ENCODE assay signal across 9 mouse cellular contexts in genomic region chr13:55182173-55182894, GRCm38 (mm10). TPM values are rescaled to one million over a fixed set of nuclear protein-coding genes. Genes with fewer than 3 reads are reported as not detected.
A peak's percentile ranks its signal among the peaks of the same experiment; 100 is the strongest.
DNase-seq lines count a peak whose midpoint lies in the region; ATAC-seq and TF ChIP-seq lines count a peak whose summit lies in the region.
"Had no signal": no experiment of that assay in that cellular context is flagged by ENCODE, and none has a peak within 500 bp of the region (broad histone marks: within the 10 kb centered on the region; RNA-seq: fewer than 3 reads in every experiment).

No protein-coding gene starts in this region.

- peaks cover 12% of the 10 kb centered on the region for H3K4me1 ChIP-seq in forebrain, embryonic 10.5 days
- peaks cover 0 to 5% of the 10 kb centered on the region in 2 experiments; a peak in 1 of 4 replicates for H3K4me1 ChIP-seq in heart, embryonic 14.5 days (ENCODE audit: control insufficient read depth in 2 of 2, insufficient read depth in 2 of 2, low read length in 2 of 2)
- no peaks in the 10 kb centered on the region for H3K4me1 ChIP-seq in kidney, postnatal 0 days (replicated peaks; ENCODE audit: insufficient read depth, low read length)
- no peaks in the 10 kb centered on the region for H3K4me1 ChIP-seq in midbrain, postnatal 0 days (ENCODE audit: insufficient read depth, low read length)

- 4% methylated on average over 23 of the region's 23 CpGs for WGBS in forebrain, embryonic 10.5 days
- WGBS in heart, embryonic 14.5 days: 4% methylated on average over 23 of the region's 23 CpGs
- WGBS in kidney, postnatal 0 days: 1% methylated on average over 23 of the region's 23 CpGs
- WGBS in midbrain, postnatal 0 days: 3% methylated on average over 23 of the region's 23 CpGs

- H3K27ac ChIP-seq in forebrain, embryonic 10.5 days: peak overlapping the region; percentile 84
- peak overlapping the region; percentile 79 to 85 for H3K27ac ChIP-seq in heart, embryonic 14.5 days (replicated peaks in 1 of 2; ENCODE audit: control insufficient read depth in 1 of 2, insufficient read depth in 1 of 2, low read depth in 2 of 2, low read length in 2 of 2)
- peak overlapping the region; percentile 78 for H3K27ac ChIP-seq in kidney, postnatal 0 days
- peak overlapping the region; percentile 83 for H3K27ac ChIP-seq in midbrain, postnatal 0 days (ENCODE audit: low read depth, low read length)

- H3K4me3 ChIP-seq in forebrain, embryonic 10.5 days: peak overlapping the region; percentile 49
- H3K4me3 ChIP-seq in heart, embryonic 14.5 days (ENCODE audit: control insufficient read depth in 1 of 2, insufficient read depth in 1 of 2, low read depth in 1 of 2, low read length in 2 of 2): peak overlapping the region; percentile 40 to 43
- peak overlapping the region; percentile 17 for H3K4me3 ChIP-seq in kidney, postnatal 0 days (replicated peaks; ENCODE audit: low read depth, low read length)
- H3K4me3 ChIP-seq in midbrain, postnatal 0 days (ENCODE audit: low read depth, low read length): peak overlapping the region; percentile 26

- ATAC-seq in heart, embryonic 14.5 days (ENCODE audit: insufficient number of reproducible peaks, insufficient read depth, low FRiP score, low read depth): peak; percentile 76
- peak; percentile 93 for ATAC-seq in kidney, postnatal 0 days (replicated peaks; ENCODE audit: low FRiP score, low read depth)
- peak; percentile 86 for ATAC-seq in midbrain, postnatal 0 days (ENCODE audit: low FRiP score)

- H3K9me3 ChIP-seq in forebrain, embryonic 10.5 days: no peaks in the 10 kb centered on the region
- H3K9me3 ChIP-seq in heart, embryonic 14.5 days (ENCODE audit: control insufficient read depth, low read length): no peaks in the 10 kb centered on the region
- no peaks in the 10 kb centered on the region for H3K9me3 ChIP-seq in kidney, postnatal 0 days (replicated peaks; ENCODE audit: low read length)
- no peaks in the 10 kb centered on the region for H3K9me3 ChIP-seq in midbrain, postnatal 0 days (ENCODE audit: low read length)

- H3K27me3 ChIP-seq in forebrain, embryonic 10.5 days (ENCODE audit: poor library complexity, severe bottlenecking): 0 out of 2 replicates have a peak, but pooled peaks cover 3% of the 10 kb centered on the region
- H3K27me3 ChIP-seq in heart, embryonic 14.5 days (ENCODE audit: control insufficient read depth, insufficient read depth, low read length): no peaks in the 10 kb centered on the region
- H3K27me3 ChIP-seq in kidney, postnatal 0 days (ENCODE audit: insufficient read depth, low read length): no peaks in the 10 kb centered on the region
- no peaks in the 10 kb centered on the region for H3K27me3 ChIP-seq in midbrain, postnatal 0 days (ENCODE audit: insufficient read depth, low read length)

- DNase-seq in ES-CJ7 (ENCODE audit: low read depth, low spot score) (peak; percentile 90), liver (peak; percentile 76)
- peak; percentile 48 for DNase-seq in c-Kit-positive CD71-positive TER-119-negative erythroid progenitor cells, embryonic 14.5 days (ENCODE audit: low read depth)
- DNase-seq in forebrain, embryonic 10.5 days (ENCODE audit: extremely low spot score, low spot score): peak; percentile 79
- DNase-seq in kidney, postnatal 0 days (ENCODE audit: low spot score): peak; percentile 97
- peak; percentile 80 for DNase-seq in midbrain, postnatal 0 days (ENCODE audit: low spot score)
- peak; percentile 29 to 31 for DNase-seq in spleen, postnatal 14 days (ENCODE audit: low spot score in 2 of 2)

- H3K36me3 ChIP-seq in forebrain, embryonic 10.5 days (replicated peaks): no peaks in the 10 kb centered on the region
- no peaks in the 10 kb centered on the region for H3K36me3 ChIP-seq in heart, embryonic 14.5 days (ENCODE audit: control insufficient read depth, insufficient read depth, low read length)
- no peaks in the 10 kb centered on the region for H3K36me3 ChIP-seq in kidney, postnatal 0 days (ENCODE audit: insufficient read depth, low read length)
- no peaks in the 10 kb centered on the region for H3K36me3 ChIP-seq in midbrain, postnatal 0 days (ENCODE audit: insufficient read depth, low read length)

- TF ChIP-seq CTCF in kidney, postnatal 0 days (IDR thresholded peaks at IDR 0.05; ENCODE audit: low read depth): peak; percentile 70
- peak; percentile 53 for TF ChIP-seq CTCF in midbrain, postnatal 0 days (IDR thresholded peaks at IDR 0.05)

- H3K4me2 ChIP-seq in heart, embryonic 14.5 days (ENCODE audit: low read length): peak overlapping the region; percentile 74
- H3K4me2 ChIP-seq in kidney, postnatal 0 days (ENCODE audit: low read length): peak overlapping the region; percentile 60
- peak overlapping the region; percentile 44 for H3K4me2 ChIP-seq in midbrain, postnatal 0 days (ENCODE audit: low read depth, low read length, poor library complexity, severe bottlenecking)

- H3K9ac ChIP-seq in heart, embryonic 14.5 days (ENCODE audit: low read length): peak overlapping the region; percentile 73
- peak overlapping the region; percentile 27 for H3K9ac ChIP-seq in kidney, postnatal 0 days (ENCODE audit: low read depth, low read length)
- peak overlapping the region; percentile 44 for H3K9ac ChIP-seq in midbrain, postnatal 0 days (replicated peaks; ENCODE audit: low read length, poor library complexity, severe bottlenecking)

RNA-seq across cellular contexts. Expression of gene Nsd1, which starts 27.2 kb away (rescaled TPM):
- polyA plus RNA-seq in forebrain, embryonic 10.5 days (2016; fragmentation: Nextera tagmentation; extraction: Ambion mirVana): 66.8 and 70.1 TPM in 2 replicates
- polyA plus RNA-seq in heart, embryonic 14.5 days (2014; fragmentation: Nextera tagmentation; extraction: Ambion mirVana): 53.5 and 57.3 TPM in 2 replicates
- polyA plus RNA-seq in kidney, postnatal 0 days (2015; fragmentation: Nextera tagmentation; extraction: Ambion mirVana): 51.7 and 52.5 TPM in 2 replicates
- total RNA-seq in midbrain, postnatal 0 days (2014; rRNA removed): 103 and 111 TPM in 2 replicates
- 47.0 and 56.2 TPM in 2 replicates for polyA plus RNA-seq in midbrain, postnatal 0 days (2015; fragmentation: Nextera tagmentation; extraction: Ambion mirVana)

RNA-seq across cellular contexts. Expression of gene Fgfr4, which starts 29.9 kb away (rescaled TPM):
- polyA plus RNA-seq in forebrain, embryonic 10.5 days (2016; fragmentation: Nextera tagmentation; extraction: Ambion mirVana): 0.16 and 0.30 TPM in 2 replicates
- polyA plus RNA-seq in heart, embryonic 14.5 days (2014; fragmentation: Nextera tagmentation; extraction: Ambion mirVana): 0.39 and 0.40 TPM in 2 replicates
- polyA plus RNA-seq in kidney, postnatal 0 days (2015; fragmentation: Nextera tagmentation; extraction: Ambion mirVana): 14.6 and 15.8 TPM in 2 replicates
- total RNA-seq in midbrain, postnatal 0 days (2014; rRNA removed): 0.44 and 0.61 TPM in 2 replicates
- polyA plus RNA-seq in midbrain, postnatal 0 days (2015; fragmentation: Nextera tagmentation; extraction: Ambion mirVana): 0.52 and 0.63 TPM in 2 replicates

RNA-seq across cellular contexts. Expression of gene Gm17617, which starts 49.0 kb away (rescaled TPM):
- not detected in 2 replicates for polyA plus RNA-seq in forebrain, embryonic 10.5 days (2016; fragmentation: Nextera tagmentation; extraction: Ambion mirVana)
- not detected in 2 replicates for polyA plus RNA-seq in heart, embryonic 14.5 days (2014; fragmentation: Nextera tagmentation; extraction: Ambion mirVana)
- polyA plus RNA-seq in kidney, postnatal 0 days (2015; fragmentation: Nextera tagmentation; extraction: Ambion mirVana): not detected in 2 replicates
- total RNA-seq in midbrain, postnatal 0 days (2014; rRNA removed): not detected in 2 replicates
- polyA plus RNA-seq in midbrain, postnatal 0 days (2015; fragmentation: Nextera tagmentation; extraction: Ambion mirVana): not detected in 2 replicates
- total RNA-seq: adrenal gland, postnatal 4 days had no signal

Comparison
In these comparisons a context has a peak if more than half of its experiments do, and no peak if none do; other contexts are left out.
1. Peak in every context shown above with its lines: DNase-seq, ATAC-seq, H3K4me3 ChIP-seq and H3K27ac ChIP-seq.
2. DNase-seq: peak in every context shown above with its lines; median percentile 97 in kidney, postnatal 0 days; 90 in ES-CJ7; 80 in midbrain, postnatal 0 days; 79 in forebrain, embryonic 10.5 days; 76 in liver; 48 in c-Kit-positive CD71-positive TER-119-negative erythroid progenitor cells, embryonic 14.5 days; 30 in spleen, postnatal 14 days.